Mouse (Mus musculus) brain, embryonic 14.5 days (tissue): ENCODE measurements around the gene Slc9a2.

Experiments
- CTCF ChIP-seq: fragments of 200-500 bp; IDR thresholded peaks from 2 replicates; pipeline ENCODE4 v1.5.1; 2012; ENCODE audit warnings: inconsistent platforms, mild to moderate bottlenecking, moderate library complexity, borderline replicate concordance; ENCODE audit not compliant: insufficient read depth, insufficient read length; ENCODE audit errors: extremely low read depth
- POLR2A ChIP-seq: fragments of 200-500 bp; IDR thresholded peaks from 2 replicates; pipeline ENCODE4 v1.6.1; 2012; ENCODE audit warnings: mild to moderate bottlenecking, inconsistent platforms, borderline replicate concordance; ENCODE audit not compliant: poor library complexity, insufficient read depth, insufficient read length, severe bottlenecking; ENCODE audit errors: extremely low read depth

- TF ChIP-seq CTCF = no peak
- no peak for TF ChIP-seq POLR2A
These were observed 109.4 kb downstream of the Slc9a2 start for GRCm38 (mm10) chr1:40789666-40790233.
